Mouse (Mus musculus): ENCODE results near the gene Rtp2.

- TF ChIP-seq E2F4 (IDR thresholded peaks at IDR 0.05; ENCODE audit: insufficient read depth) (no peak), POLR2A (IDR thresholded peaks at IDR 0.05; ENCODE audit: insufficient read length, low read depth) (no peak), USF1 (IDR thresholded peaks at IDR 0.05; ENCODE audit: low read depth) (no peak), CEBPB (IDR thresholded peaks at IDR 0.05; ENCODE audit: insufficient read depth, poor library complexity, severe bottlenecking) (no peak), POLR2AphosphoS2 (IDR thresholded peaks at IDR 0.05; ENCODE audit: insufficient read length, low read depth) (no peak), TCF12 (IDR thresholded peaks at IDR 0.05; ENCODE audit: insufficient read depth, poor library complexity, severe bottlenecking) (no peak), MAX (IDR thresholded peaks at IDR 0.05; ENCODE audit: low read depth) (no peak), TCF3 (IDR thresholded peaks at IDR 0.05; ENCODE audit: insufficient read length, low read depth) (no peak), MYOG (IDR thresholded peaks at IDR 0.05; ENCODE audit: control insufficient read depth in 1 of 3, insufficient read depth in 1 of 3, insufficient read length in 2 of 3, low read depth in 2 of 3) (no peak)
Measured at GRCm38 (mm10) chr16:23927301-23928114, 4.7 kb downstream of the Rtp2 start.

Measured in myocyte (in vitro differentiated cells).